Mouse (Mus musculus) ES-Bruce4 (cell line): ENCODE results near the gene Gm17720. TPM values are rescaled to one million over a fixed set of nuclear protein-coding genes. Genes with fewer than 3 reads are reported as not detected.
"Not testable (repeated sequence)": the region's sequence is repeated elsewhere in the genome, so short reads cannot be mapped to it uniquely, and the experiment has no call there.

Experiments
- H3K27ac ChIP-seq: 2 replicates; pipeline ENCODE4 v1.5.1; 2012; ENCODE audit warnings: low read length, inconsistent platforms; ENCODE audit not compliant: insufficient read depth
- H3K27me3 ChIP-seq: 2 replicates; pipeline ENCODE4 v1.6.1; 2012; ENCODE audit warnings: mild to moderate bottlenecking, low read length, inconsistent platforms; ENCODE audit not compliant: control insufficient read depth, poor library complexity, insufficient read depth, severe bottlenecking
- H3K36me3 ChIP-seq: 2 replicates; pipeline ENCODE4 v1.6.1; 2012; ENCODE audit warnings: inconsistent platforms, mild to moderate bottlenecking, low read length, moderate library complexity; ENCODE audit not compliant: control insufficient read depth, poor library complexity, insufficient read depth, severe bottlenecking
- H3K4me1 ChIP-seq: one replicate; pipeline ENCODE4 v1.8.1; 2011; ENCODE audit warnings: low read length; ENCODE audit not compliant: control insufficient read depth, insufficient read depth
- H3K4me3 ChIP-seq: 2 replicates; pipeline ENCODE4 v1.5.1; 2011; ENCODE audit warnings: low read depth, mild to moderate bottlenecking, low read length
- H3K9ac ChIP-seq: 2 replicates; pipeline ENCODE4 v1.6.1; 2012; ENCODE audit warnings: low read depth, mild to moderate bottlenecking, inconsistent platforms; ENCODE audit not compliant: poor library complexity, severe bottlenecking
- H3K9me3 ChIP-seq: replicated peaks from 2 replicates; pipeline ENCODE4 v1.6.1; 2012; ENCODE audit warnings: mild to moderate bottlenecking, low read length, inconsistent platforms; ENCODE audit not compliant: control insufficient read depth, poor library complexity, insufficient read depth, severe bottlenecking
- CTCF ChIP-seq: IDR thresholded peaks from one replicate; pipeline ENCODE4 v1.8.1; 2011; ENCODE audit warnings: low read depth, low read length
- EP300 ChIP-seq: IDR thresholded peaks from 2 replicates; pipeline ENCODE4 v1.6.1; 2011; ENCODE audit warnings: low read depth, low read length; ENCODE audit not compliant: insufficient read depth
- POLR2A ChIP-seq: IDR thresholded peaks from one replicate; pipeline ENCODE4 v1.8.1; 2011; ENCODE audit warnings: low read length; ENCODE audit not compliant: insufficient read depth
- polyA plus RNA-seq: library from polyadenylated mRNA; stranded (reverse); fragments of >200 nt; gene quantifications from 2 replicates; pipeline ENCODE4 v1.2.4, GENCODE M21; 2011; ENCODE audit warnings: low read depth; ENCODE audit not compliant: missing spikeins, insufficient read depth, insufficient read length

Gm17720 gene
- polyA plus RNA-seq, 1 experiment: not detected

- H3K27me3 ChIP-seq: peaks cover under 1% of the 10 kb centered on the region; the same call in 1 of the 2 replicates
- no peak overlapping the region for H3K9ac ChIP-seq
- TF ChIP-seq EP300 (no peak), POLR2A (no peak), CTCF (no peak)
- no peaks in the 10 kb centered on the region; the same call in 1 of the 2 replicates for H3K9me3 ChIP-seq
- H3K4me3 ChIP-seq: no peak overlapping the region
- no peaks in the 10 kb centered on the region for H3K36me3 ChIP-seq
- H3K27ac ChIP-seq: no peak overlapping the region
- no peaks in the 10 kb centered on the region for H3K4me1 ChIP-seq
Observed at GRCm38 (mm10) chr8:110039216-110039615, 63.3 kb downstream of the Gm17720 start.

GRCm38 (mm10) chr8:110036156-110036555 lies 66.4 kb downstream of the Gm17720 start:
- Histone ChIP-seq H3K9me3 (no peaks in the 10 kb centered on the region), H3K4me3 (no peak overlapping the region), H3K27me3 (no peaks in the 10 kb centered on the region), H3K9ac (no peak overlapping the region), H3K36me3 (no peaks in the 10 kb centered on the region), H3K4me1 (no peaks in the 10 kb centered on the region), H3K27ac (no peak overlapping the region)
- TF ChIP-seq EP300: no peak
- TF ChIP-seq CTCF: no peak
- no peak for TF ChIP-seq POLR2A

GRCm38 (mm10) chr8:110034331-110034730 lies 68.2 kb downstream of the Gm17720 start:
- Histone ChIP-seq H3K27me3 (no peaks in the 10 kb centered on the region), H3K4me1 (no peaks in the 10 kb centered on the region), H3K4me3 (no peak overlapping the region), H3K36me3 (no peaks in the 10 kb centered on the region), H3K9ac (no peak overlapping the region), H3K9me3 (no peaks in the 10 kb centered on the region), H3K27ac (no peak overlapping the region)
- TF ChIP-seq EP300 (no peak), POLR2A (no peak), CTCF (no peak)

- not testable (repeated sequence) for H3K9ac ChIP-seq, H3K27me3 ChIP-seq, H3K9me3 ChIP-seq, H3K36me3 ChIP-seq, H3K4me3 ChIP-seq, H3K4me1 ChIP-seq, H3K27ac ChIP-seq
Observed at GRCm38 (mm10) chr8:110033771-110034170, 68.8 kb downstream of the Gm17720 start.

Other genes with a start within 250 kb of the Gm17720 start
- 8.6 and 10.2 TPM in 2 replicates for gene Phlpp2, start 234.2 kb downstream of the Gm17720 start, polyA plus RNA-seq
- 6.4 and 9.3 TPM in 2 replicates for gene Marveld3, start 140.6 kb downstream of the Gm17720 start, polyA plus RNA-seq
- not detected in 2 replicates for gene Tat, start 112.3 kb downstream of the Gm17720 start, polyA plus RNA-seq
- gene Chst4, start 63.0 kb downstream of the Gm17720 start, polyA plus RNA-seq: not detected in 2 replicates
- gene Zfp612, start 23.0 kb downstream of the Gm17720 start, polyA plus RNA-seq: 2.4 and 2.8 TPM in 2 replicates
- gene Gm21964, start 1.5 kb downstream of the Gm17720 start, polyA plus RNA-seq: not detected in 2 replicates
- 0.62 and 0.84 TPM in 2 replicates for gene Calb2, start 65.5 kb upstream of the Gm17720 start, polyA plus RNA-seq
- 6.1 and 7.7 TPM in 2 replicates for gene Cmtr2, start 112.9 kb upstream of the Gm17720 start, polyA plus RNA-seq
- 0.19 and 0.46 TPM in 2 replicates for gene Hydin, start 164.2 kb upstream of the Gm17720 start, polyA plus RNA-seq